Mouse (Mus musculus) myocyte (in vitro differentiated cells): ENCODE measurements around the gene Adamts9.

ENCODE experiments used
- E2F4 ChIP-seq: IDR thresholded peaks from one replicate; pipeline ENCODE4 v1.6.1; 2011; ENCODE audit warnings: mild to moderate bottlenecking, control low read depth, moderate library complexity; ENCODE audit not compliant: insufficient read depth
- MYOD1 ChIP-seq, 3 experiments: IDR thresholded peaks; one replicate each; pipeline ENCODE4 v1.6.1; 2011; ENCODE audit warnings: control low read depth in 2 of 3, low read depth in 2 of 3, mild to moderate bottlenecking in 2 of 3, moderate library complexity in 1 of 3; ENCODE audit not compliant: insufficient read length in 2 of 3, control insufficient read depth in 1 of 3
- POLR2A ChIP-seq: IDR thresholded peaks from one replicate; pipeline ENCODE4 v1.6.1; 2011; ENCODE audit warnings: low read depth, mild to moderate bottlenecking, control low read depth, moderate library complexity; ENCODE audit not compliant: insufficient read length
- POLR2AphosphoS2 ChIP-seq: IDR thresholded peaks from one replicate; pipeline ENCODE4 v1.6.1; 2011; ENCODE audit warnings: low read depth, control low read depth; ENCODE audit not compliant: insufficient read length
- TCF12 ChIP-seq: IDR thresholded peaks from one replicate; pipeline ENCODE4 v1.6.1; 2011; ENCODE audit warnings: mild to moderate bottlenecking, control low read depth; ENCODE audit not compliant: poor library complexity, insufficient read depth, severe bottlenecking

- no peak for TF ChIP-seq MYOD1 (IDR thresholded peaks at IDR 0.05; ENCODE audit: control insufficient read depth in 1 of 3, insufficient read length in 2 of 3, low read depth in 2 of 3)
- TF ChIP-seq POLR2A, result no peak
- no peak for TF ChIP-seq TCF12
- TF ChIP-seq E2F4, result no peak
- TF ChIP-seq POLR2AphosphoS2, result no peak
These were observed 114.1 kb downstream of the Adamts9 start for GRCm38 (mm10) chr6:92829148-92829547.
